Mouse (Mus musculus): ENCODE data around the gene Actr10.

The Actr10 gene

GRCm38 (mm10) chr12:70967581-70967980, 29.9 kb downstream of the Actr10 start:
- no peak for DNase-seq (ENCODE audit: low spot score in 2 of 2)

- peak; percentile 47 to 84 for DNase-seq (ENCODE audit: low spot score in 2 of 2)
These were observed 30.6 kb downstream of the Actr10 start for GRCm38 (mm10) chr12:70968141-70968790.

GRCm38 (mm10) chr12:70968791-70969307, 31.2 kb downstream of the Actr10 start:
- DNase-seq (ENCODE audit: low spot score in 2 of 2), result peak; percentile 72 to 93

- peak; percentile 49 to 65 for DNase-seq (ENCODE audit: low spot score in 2 of 2)
These were observed 32.0 kb downstream of the Actr10 start for GRCm38 (mm10) chr12:70969485-70970184.

- DNase-seq (ENCODE audit: low spot score in 2 of 2), result no peak
These were observed 36.2 kb downstream of the Actr10 start for GRCm38 (mm10) chr12:70973831-70974230.

- DNase-seq (ENCODE audit: low spot score in 2 of 2), result peak; percentile 84 to 90
These were observed 37.0 kb downstream of the Actr10 start, which contains the start of gene Psma3 for GRCm38 (mm10) chr12:70974441-70975266. Psma3 (plus strand) TSS chr12:70974621.

GRCm38 (mm10) chr12:70975406-70975805, 37.7 kb downstream of the Actr10 start:
- no peak for DNase-seq (ENCODE audit: low spot score in 2 of 2)

GRCm38 (mm10) chr12:70975891-70976290, 38.2 kb downstream of the Actr10 start:
- no peak for DNase-seq (ENCODE audit: low spot score in 2 of 2)

- no peak for DNase-seq (ENCODE audit: low spot score in 2 of 2)
These were observed 40.7 kb downstream of the Actr10 start for GRCm38 (mm10) chr12:70978345-70978744.

- DNase-seq (ENCODE audit: low spot score in 2 of 2), result no peak
These were observed 47.3 kb downstream of the Actr10 start for GRCm38 (mm10) chr12:70984855-70985550.

GRCm38 (mm10) chr12:70997225-70997624, 59.6 kb downstream of the Actr10 start:
- no peak for DNase-seq (ENCODE audit: low spot score in 2 of 2)

GRCm38 (mm10) chr12:70999423-70999903, 61.8 kb downstream of the Actr10 start:
- no peak for DNase-seq (ENCODE audit: low spot score in 2 of 2)

- no peak for DNase-seq (ENCODE audit: low spot score in 2 of 2)
These were observed 62.7 kb downstream of the Actr10 start for GRCm38 (mm10) chr12:71000344-71000743.

- no peak for DNase-seq (ENCODE audit: low spot score in 2 of 2)
These were observed 63.8 kb downstream of the Actr10 start for GRCm38 (mm10) chr12:71001456-71001855.

- no peak for DNase-seq (ENCODE audit: low spot score in 2 of 2)
These were observed 66.2 kb downstream of the Actr10 start for GRCm38 (mm10) chr12:71003760-71004426.

GRCm38 (mm10) chr12:71006141-71006540, 68.5 kb downstream of the Actr10 start:
- no peak for DNase-seq (ENCODE audit: low spot score in 2 of 2)

- no peak for DNase-seq (ENCODE audit: low spot score in 2 of 2)
These were observed 69.2 kb downstream of the Actr10 start for GRCm38 (mm10) chr12:71006901-71007300.

- DNase-seq (ENCODE audit: low spot score in 2 of 2), result peak in 1 of 2 experiments; percentile 20
These were observed 72.1 kb downstream of the Actr10 start for GRCm38 (mm10) chr12:71009769-71010168.

Measured in left cerebral cortex, adult 9 months (tissue).